Mouse (Mus musculus): ENCODE measurements around the gene St8sia4.

DNA sequence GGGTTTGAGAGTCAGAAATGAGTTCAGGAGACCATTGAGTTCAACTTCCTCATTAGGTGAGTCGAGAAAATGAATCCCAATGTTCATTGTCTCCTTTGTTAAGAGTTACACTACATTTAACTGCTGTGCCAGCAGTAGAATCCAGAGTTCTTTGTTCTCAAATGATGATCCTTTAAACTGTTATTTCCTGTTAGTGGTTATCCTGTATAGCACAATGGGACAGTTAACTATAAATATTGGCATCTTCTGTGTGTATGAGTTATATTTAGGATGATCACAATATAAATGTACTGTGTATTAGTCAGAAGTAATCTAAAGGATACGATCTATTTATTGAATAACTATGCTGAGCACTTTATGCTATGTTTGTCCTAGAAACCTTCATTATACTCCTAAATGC lies 23.1 kb downstream of the St8sia4 start:
- no peak for TF ChIP-seq POLR2A (IDR thresholded peaks at IDR 0.05; ENCODE audit: borderline replicate concordance, low read depth, low read length)
- no peak for TF ChIP-seq CTCF (IDR thresholded peaks at IDR 0.05; ENCODE audit: low read depth, low read length)

Measured in bone marrow macrophage, adult 2 months (primary cell).